Mouse (Mus musculus) brain, embryonic 14.5 days (tissue): ENCODE results near the gene Rnf43.

Experiments used
- CTCF ChIP-seq: fragments of 200-500 bp; IDR thresholded peaks from 2 replicates; pipeline ENCODE4 v1.5.1; 2012; ENCODE audit warnings: inconsistent platforms, mild to moderate bottlenecking, moderate library complexity, borderline replicate concordance; ENCODE audit not compliant: insufficient read depth, insufficient read length; ENCODE audit errors: extremely low read depth
- POLR2A ChIP-seq: fragments of 200-500 bp; IDR thresholded peaks from 2 replicates; pipeline ENCODE4 v1.6.1; 2012; ENCODE audit warnings: mild to moderate bottlenecking, inconsistent platforms, borderline replicate concordance; ENCODE audit not compliant: poor library complexity, insufficient read depth, insufficient read length, severe bottlenecking; ENCODE audit errors: extremely low read depth

DNA sequence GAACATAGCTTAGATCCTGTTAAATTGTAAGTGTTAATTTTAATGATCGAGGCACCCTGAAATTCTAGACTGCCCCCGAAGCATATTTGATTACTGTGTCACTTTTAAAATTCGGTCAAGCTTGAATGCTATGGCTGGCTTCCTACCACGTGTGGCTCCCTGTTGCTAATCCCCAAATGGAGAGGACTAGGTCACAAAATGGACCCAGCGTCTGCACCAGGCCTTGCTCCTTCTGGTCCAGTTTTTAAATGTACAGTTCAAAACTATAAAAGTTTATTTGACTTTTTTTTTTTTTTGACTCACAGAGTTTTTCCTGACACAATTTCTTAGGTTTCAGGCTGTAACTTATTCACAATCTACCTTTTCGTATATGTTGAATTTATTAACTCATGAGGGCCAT, 2.7 kb downstream of the Rnf43 start:
- no peak for TF ChIP-seq POLR2A
- no peak for TF ChIP-seq CTCF
